Mouse (Mus musculus): ENCODE results near the gene Gli1.

Gene Gli1

DNA sequence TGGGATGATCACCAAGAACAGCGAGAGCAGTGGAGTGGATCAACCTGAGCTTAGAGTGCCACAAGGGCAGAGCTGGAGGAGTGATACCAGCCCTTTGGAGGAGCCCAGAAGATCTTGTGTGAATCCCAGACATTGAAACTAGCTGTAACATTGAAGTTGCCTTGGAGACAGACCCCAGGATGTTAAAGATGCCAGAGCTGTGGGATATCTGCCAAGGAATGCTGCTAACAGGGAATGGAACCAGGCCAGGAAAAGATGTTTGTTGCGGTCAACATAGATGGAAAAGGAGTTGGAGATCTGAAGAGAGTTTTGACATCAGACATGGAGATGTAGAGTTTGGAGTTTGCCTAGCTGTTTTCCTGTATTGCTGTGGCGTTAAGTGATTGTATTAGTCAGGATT, 4.4 kb upstream of the Gli1 start:
- DNase-seq, result no peak

DNA sequence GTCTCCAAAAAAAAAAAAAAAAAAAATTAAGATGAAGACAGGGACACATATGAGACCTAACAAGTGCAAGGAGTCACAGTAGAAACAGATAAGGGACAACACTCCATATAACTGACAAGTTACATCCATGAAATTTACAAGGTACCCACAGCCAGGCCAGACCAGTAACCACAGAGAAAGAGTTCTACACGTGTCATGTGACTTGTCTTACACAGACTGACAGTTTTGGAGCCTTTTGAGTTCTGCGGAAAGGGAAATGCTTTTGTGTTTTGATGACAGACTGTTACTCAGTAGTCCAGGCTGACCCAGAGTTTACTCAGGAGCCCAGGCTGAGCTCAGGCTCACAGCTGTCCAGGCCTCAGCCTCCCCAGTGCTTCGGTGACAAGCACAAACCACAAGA, 1.3 kb upstream of the Gli1 start:
- DNase-seq, result no peak

DNA sequence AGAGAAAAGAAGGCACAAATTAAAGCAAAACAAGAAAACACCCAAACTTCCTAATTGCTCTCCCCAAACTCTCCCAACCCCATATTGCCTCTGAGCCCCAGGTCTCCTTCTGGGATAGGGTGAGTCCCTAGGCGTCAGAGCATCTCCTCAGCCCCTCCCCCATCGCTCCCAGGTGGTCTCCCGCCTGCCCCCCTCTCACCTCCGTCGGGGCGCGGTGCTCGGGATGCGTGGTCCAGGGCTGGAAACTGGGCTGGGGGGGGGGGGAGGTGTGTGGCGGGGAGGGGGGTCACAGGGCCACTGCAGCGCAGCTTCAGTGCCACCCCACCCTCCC, 449 bp downstream of the Gli1 start:
- no peak for DNase-seq

DNA sequence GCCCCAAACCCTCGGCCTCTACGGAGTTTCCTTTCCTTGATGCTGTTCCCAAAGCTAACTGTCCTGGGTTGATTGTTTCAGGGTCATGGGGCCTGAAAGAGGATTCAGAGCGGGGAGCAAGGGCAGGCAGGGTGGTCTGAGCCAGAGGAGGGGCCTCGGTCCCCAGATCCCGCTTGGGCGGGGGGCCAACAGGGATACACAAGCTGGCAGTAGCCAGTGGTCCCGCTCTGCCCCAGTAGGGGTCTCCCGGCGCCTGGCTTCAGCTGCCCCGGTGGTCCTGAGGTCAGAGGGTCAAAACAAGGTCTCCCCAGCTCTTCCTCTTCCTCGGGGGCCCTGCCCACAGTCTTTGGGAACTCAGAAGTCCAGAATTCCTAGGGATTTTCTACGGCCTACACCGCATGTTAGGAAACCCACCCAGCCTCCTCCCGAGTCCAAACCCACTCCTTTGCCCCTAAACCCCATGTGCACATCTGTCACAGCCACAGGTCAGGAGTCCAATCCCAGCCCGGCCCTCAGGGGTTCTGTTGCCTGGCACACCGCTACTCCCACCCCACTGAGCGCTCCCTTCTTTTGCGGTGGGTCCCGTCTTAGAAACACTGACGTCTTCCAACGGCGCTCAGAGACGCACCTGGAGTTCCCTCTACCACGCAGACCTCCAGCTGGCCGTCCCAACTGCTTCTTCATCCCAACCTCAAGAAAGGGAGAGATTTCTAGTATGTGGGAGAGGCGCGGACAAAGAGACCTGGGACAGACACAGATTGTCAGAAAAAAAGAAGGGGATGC, 1.0 kb downstream of the Gli1 start:
- DNase-seq, result peak; percentile 48

DNA sequence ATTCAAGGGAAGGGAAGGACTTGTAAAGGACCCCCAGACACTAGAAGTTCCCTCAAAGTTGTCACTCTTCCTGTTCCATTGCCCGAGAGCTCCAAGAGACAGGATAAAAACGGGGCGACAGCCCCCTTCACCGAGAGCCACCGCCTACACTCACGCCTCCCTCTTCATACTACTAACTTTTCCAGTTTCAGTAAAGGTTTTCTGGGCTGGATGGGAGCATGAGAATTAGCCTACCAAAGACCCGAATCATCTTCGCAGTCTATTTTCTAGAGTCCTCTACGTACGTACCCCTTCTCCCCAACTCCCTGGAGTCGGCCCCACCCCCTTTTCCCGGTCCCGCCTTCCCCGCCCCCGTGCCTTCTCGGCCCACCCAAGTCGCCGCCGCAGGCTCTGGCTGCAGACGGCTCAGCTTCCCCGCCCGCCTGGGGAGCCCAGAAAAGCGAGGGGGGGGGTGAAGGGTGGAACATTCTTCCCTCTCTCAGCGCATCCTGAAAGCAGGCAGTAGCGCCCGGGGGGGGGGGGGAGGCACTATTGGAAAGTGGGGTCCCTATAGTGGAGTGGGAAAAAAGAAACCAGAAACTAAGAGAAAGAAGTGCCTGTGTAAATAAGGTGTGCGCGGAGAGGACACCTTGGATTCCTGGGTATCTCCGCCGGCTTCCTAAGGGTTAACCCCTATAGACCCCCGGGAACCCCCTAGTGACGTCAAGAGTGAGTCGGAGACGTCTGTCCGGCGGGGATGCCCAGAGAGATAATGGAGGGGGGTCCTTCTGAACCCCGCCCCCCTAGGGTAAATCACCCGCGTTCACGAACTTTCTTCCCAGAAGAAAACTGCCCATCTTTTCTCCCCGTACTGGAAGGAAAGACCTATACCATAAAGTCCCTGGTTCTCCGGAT, 1.8 kb downstream of the Gli1 start:
- peak; percentile 47 for DNase-seq

DNA sequence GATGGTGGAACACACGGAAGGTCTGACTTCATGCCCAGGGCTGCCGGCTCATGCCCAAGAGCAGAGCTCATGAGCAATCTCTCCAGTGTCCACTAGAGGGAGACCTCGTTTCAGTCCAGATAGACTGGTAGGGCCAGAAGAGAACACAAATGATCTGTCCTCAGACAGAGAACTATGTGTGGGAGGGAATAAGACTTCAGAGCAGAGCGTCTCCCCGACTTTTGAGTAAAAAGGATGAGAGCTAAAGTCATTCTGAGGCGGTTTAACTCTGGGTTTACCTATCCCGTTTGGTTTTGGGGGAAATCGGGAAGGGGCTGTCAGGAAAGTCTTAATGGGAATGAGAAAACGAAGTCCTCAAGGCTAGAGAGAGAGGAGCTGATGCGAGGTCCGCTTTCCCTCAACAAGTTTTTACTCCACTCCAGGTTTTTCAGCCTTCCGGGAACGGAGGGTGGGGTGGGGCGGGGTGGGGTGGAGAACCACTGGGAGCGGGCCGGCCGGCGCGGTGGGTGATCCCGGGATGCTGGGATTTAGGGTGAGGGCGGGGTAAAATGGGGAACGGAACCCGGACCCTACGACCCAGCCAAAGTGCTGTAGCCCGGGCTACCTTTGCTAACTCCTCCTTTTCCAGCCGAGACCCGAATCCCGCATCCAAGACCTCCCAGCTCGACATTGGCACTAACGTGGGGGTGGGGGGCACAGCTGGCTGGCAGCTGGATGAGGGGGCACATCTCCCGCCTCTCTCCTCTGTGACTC, 2.7 kb downstream of the Gli1 start:
- DNase-seq, result peak; percentile 79

DNA sequence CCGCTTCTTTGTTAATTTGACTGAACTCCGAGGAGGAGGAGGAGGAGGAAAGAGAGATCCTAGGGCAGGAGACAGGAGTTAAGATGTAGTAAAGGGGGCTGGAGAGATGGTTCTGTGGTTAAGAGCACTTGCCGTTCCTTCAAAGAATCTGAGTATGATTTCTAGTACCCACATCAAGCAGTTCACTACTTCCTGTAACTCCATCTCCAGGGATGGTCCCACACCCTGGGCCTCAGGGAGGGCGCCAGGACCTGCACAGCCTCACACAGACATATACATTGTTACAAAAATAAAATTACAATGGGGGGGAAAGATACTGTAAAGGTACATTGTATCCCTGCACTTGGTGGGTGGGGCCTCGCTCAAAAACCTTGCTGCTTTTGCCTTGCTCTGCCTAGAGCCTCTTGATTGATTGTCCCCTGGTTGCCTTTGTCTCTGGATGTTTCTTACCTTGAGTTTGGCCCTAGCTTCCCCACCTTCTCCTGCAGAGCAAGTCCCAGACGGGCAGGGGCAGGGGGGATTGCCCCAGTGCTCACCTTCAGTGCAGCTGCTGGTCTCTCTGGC, 4.2 kb downstream of the Gli1 start:
- DNase-seq, result no peak

DNA sequence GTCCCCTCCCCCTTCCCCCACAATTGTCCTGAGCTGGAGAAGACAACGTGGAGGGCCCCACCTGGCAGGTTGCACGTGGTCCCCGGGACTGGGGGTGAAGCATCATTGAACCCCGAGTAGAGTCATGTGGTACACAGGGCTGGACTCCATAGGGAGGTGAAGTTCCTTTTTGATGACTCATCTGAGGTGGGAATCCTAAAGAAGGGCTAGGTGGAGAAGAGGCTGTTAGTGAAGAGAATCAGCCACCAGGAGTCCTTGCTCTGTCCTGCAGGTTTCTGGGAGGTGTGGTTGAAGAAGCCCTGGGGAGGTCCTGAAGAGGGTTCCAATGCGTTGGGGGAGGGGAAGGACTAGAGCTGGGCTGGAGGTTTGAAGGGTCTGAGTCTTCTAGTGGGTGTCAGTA, 4.8 kb downstream of the Gli1 start:
- no peak for DNase-seq

DNA sequence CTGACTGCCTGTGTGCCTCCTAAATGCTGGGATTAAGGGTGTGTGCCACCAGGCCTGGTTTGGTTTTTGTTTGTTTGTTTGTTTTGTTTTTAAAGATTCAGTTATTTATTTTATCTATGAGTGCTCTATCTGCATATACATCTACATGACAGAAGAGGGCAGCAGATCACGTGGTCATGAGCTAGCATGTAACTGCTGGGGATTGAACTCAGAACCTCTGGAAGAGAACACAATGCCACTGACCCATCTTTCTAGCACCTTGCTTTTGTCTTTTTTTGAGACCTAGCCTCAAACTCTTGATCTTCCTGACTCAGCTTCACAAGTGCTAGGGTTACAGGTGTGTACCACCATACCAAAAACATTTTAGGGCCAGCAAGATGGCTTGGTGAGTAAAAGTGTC, 6.5 kb downstream of the Gli1 start:
- no peak for DNase-seq

DNA sequence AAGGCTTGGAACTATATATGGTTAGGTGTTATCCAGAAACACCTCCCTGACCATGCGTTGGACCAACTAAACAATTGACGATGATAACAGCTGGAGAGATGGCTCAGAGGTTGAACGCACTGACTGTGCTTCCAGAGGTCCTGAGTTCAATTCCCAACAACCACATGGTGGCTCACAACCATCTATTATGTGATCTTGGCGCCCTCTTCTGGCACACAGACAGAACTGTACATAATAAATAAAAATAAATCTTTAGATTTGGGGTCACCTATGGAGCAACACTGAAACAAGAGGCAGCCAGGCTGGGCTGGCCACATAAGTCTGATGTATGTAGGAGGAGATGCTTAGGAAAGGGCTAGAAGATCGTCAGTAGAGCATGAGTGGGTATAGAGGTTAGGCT, 8.6 kb downstream of the Gli1 start:
- no peak for DNase-seq

DNA sequence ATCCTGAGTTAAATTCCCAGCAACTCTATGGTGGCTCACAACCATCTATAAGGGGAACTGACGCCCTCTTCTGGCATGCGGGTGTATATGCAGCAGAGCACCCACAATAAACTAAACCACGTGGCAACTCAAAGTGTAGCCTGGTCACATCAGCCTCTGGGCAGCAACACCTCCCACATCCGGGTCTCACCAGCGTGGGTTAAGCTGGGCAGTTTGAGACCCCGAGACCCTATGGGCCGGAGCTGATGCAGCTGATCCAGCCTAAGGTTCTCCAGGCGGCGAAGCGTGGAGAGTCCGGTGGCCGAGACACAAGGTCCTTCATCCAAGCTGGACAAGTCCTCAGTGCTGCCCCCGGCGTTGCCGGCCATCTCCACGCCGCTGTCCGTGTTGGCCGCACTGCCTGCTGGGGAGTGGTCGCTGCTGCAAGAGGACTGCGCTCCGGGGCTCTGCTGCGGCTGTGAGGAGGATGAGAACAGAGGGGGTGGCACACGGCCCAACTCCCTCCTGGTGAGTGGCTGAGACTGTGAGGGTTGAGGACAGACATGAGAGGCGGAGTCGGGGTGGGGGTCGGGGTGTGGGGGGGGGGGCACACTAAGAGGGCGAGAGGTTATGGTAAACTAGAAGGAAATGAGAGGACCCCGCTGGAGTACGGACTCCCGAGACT, 9.4 kb downstream of the Gli1 start:
- DNase-seq, result no peak

DNA sequence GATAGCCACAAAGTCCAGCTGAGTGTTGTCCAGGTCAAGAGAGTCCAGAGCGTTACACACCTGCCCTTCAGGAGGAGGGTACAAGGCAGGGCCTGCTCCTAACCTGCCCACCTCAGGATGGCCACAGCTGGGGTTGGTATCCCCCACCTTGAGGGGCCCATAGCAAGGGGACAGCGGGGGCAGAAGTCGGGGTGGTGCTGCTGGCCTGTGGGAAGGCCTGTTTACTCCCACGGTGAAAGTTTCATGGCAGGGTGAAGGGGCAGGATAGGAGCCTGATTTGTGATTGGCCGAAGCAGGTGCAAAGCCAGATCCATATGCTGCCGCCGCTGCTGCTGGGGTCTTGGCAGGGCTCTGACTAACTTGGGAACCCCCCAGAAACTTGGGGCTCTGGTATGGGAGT, 11.6 kb downstream of the Gli1 start:
- no peak for DNase-seq

DNA sequence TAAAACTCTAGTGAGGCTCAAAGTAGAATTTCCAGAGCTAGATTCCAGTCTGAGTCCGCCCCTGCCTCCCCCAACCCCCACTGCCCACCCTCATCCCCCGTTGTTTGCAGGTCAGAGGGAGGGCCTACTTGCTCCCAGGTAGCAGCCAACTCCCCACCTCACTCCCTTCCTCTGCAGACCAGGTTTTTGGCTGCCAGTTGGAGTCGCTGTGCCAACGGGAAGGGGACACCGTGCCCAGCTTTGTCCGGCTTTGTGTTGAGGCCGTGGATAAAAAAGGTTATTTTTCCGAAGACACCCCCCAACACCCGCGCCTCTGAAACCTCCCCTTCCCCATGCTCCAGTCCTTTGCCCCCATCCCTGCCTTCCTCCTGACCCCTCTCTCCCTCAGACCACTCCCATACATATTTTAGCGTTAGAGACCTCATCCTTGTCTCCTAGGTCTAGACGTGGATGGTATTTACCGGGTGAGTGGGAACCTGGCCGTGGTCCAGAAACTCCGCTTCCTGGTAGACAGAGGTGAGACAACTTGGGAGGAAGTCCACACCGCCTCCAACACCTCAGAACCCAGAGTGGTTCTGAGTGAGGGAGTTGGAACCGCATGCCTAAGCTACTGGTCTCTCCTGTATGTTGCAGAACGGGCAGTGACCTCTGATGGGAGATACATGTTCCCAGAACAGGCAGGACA, 14.2 kb downstream of the Gli1 start:
- no peak for DNase-seq

DNA sequence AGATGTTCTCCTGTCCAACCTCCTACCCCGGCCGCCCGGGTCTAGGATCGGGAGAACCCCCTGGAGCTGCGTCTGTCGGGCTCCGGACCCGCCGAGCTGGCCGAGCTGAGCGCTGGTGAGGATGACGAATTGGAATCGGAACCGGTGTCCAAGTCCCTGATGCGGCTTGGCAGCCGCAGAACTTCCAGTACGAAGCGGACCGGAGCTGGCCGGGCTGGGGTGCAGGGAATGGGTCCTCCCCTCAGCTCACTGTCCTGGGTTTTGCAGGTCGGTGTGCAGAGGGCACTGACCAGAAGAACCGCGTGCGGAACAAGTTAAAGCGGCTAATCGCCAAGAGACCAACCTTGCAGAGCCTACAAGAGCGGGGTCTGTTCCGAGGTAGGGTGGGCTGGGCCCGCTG, 14.9 kb downstream of the Gli1 start:
- DNase-seq, result no peak

DNA sequence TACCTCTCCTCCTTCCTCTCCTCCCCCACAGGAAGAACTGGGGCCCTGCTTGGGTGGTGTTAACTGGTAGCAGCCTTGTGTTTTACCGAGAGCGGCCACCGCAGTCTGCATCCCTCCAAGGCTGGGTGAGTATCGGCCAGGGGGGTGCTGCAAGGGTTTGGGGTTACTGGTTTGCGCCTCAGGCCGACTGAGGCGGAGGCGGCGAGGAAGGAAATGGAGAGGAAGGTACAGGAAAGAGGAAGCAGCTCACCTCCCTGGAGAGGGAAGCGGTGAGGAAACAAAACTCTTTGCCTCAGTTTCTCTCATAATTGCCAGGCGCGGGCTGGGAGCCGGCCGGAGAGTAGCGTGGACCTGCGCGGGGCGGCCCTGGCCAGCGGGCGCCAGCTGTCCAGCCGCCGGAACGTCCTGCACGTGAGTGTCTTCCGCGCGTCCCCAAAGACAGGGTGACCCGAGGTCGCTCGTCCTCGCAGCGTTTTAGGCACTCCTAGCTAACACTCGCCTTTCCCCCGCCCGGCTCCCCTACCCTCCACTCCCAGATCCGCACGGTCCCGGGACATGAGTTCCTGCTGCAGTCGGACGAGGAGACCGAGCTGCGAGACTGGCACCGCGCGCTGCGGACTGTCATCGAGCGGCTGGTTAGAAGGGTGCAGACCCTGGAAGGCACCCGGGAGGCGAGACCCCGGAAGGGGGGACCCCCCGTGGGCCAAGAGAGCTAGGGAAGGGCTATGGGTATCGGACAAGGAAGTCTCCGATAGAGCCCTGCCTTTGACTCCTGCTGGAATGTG, 15.6 kb downstream of the Gli1 start:
- DNase-seq, result no peak

DNA sequence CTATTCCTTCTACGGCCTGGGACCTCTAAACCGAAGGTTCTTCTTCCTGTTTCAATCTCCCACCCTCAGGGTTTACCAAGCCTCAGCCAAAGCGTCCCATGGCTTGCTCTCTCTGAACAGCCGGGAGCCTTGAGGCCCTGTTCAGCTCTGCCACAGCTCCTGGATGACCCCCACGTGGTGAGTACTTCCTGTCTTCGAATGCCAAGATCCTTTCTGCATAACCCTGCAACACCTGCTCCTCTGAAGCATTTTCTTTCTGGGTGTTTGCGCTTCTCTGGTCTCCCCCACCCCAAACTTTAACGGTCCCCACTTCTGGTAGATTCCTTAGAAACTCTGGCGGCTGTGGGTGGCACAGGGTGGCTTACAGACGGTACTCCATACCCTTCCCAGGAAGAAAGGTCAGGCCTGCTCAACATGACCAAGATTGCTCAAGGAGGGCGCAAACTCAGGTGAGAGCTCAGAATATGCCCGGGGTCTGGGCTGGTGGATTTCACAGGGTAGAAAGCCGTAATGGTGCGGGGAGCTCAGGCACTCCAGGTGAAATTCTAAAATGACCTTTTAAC, 16.2 kb downstream of the Gli1 start:
- DNase-seq, result no peak

DNA sequence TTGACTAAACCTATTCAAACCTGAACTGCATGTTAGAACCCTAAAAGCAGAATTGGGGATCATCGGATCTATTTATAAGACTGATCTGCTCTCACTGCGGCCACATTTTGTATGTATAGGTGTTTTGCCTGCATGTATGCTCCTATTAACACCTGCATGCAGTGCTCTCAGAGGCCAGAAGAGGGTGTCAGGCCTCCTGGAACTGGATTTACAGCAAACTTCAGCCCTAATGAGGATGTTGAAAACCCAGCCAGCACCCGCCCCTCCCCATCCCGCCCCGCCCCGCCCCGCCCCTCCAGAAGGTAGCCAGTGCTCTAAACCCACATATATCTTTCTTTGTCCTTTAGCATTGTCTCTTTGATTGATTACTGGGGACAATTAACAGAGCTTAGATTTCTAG, 17.3 kb downstream of the Gli1 start:
- DNase-seq, result no peak

DNA sequence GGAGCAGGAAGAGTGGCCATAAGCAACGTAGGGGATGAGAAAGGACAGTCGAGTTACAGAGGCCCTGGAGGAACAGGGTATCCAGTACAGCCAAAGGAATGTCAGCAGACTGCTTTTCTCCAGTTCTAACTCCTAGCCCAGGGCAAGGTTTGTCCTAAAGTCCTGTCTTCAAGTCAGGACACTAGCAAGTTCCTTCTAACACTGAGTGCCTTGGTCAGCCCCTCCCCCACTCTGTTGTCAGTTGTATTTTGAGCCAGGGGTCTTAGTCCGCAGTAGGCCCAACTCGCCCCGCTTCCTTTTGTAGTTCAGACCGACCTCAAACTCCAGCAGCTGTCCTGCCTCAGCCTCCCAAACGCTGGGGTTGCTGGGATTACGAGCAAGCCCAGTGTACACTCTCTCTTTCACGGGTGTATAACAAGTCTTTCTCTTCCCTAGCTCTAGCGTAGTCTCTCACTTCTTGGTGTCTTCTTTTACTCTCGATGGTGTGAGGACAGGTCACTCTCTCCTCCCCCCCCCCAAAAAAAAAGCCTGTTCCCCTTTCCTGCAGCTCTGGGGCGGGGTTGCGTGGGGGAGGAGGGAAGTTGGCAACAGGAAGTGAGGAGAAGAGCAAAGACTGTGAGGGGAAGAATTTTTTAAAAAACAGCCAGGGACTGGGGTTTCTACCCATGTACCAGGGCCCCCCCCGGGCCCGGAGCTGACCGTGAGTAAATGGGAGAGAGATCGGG, 18.5 kb downstream of the Gli1 start:
- no peak for DNase-seq

DNA sequence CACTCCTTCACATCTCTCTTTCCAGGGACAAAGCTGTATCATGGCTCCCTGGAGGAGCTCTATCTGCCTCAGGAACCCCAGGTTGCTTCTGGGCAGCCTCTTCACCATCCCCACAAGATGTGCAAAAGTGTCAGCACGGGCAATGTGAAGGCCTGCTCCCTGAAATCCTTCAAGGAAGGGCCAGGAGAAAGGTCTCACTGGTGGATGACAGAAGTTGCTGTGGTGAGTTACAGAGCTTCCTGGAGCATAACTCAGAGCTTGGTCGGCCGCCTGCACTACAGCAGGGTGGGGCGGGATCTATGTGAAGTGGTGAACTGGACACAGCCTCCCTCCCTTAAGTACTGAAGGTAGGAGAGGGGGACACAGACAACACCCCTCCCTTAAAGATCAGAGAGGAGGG, 19.1 kb downstream of the Gli1 start:
- DNase-seq, result no peak

DNA sequence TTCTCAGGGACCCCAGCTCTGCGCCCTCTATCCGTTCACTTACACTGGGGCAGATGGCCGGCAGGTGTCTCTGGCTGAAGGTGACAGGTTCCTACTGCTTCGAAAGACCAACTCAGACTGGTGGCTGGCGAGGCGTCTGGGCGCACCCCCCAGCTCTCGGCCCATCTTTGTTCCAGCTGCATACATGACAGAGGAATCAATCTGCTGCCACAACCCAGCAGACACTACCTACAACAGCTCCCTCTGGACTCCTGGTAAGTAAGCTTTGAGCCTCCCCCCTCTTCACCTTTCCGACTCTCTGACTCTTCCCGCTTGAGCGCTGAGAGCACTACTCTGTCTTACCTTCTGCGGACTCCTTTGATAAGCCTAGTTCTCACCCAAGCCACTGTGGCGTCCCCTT, 19.6 kb downstream of the Gli1 start:
- no peak for DNase-seq

Data from right cerebral cortex, postnatal 4 days (tissue).